Mouse (Mus musculus) NIH3T3 (cell line): ENCODE data around the gene Wdr38.

Experiments
- DNase-seq: peaks from one replicate; pipeline ENCODE4 v3.0.0-alpha.2; 2012; ENCODE audit warnings: low read depth

Gene Wdr38

GRCm38 (mm10) chr2:38997386-38998374 is at the start of gene Wdr38:
TSS of gene Wdr38 (plus strand) at chr2:38997476.
- peak; percentile 92 for DNase-seq

GRCm38 (mm10) chr2:38947566-38947965 is 49.7 kb upstream of the Wdr38 start:
- no peak for DNase-seq

GRCm38 (mm10) chr2:38950281-38950719 is 47.0 kb upstream of the Wdr38 start:
- peak; percentile 89 for DNase-seq

GRCm38 (mm10) chr2:38953152-38953883 is 44.0 kb upstream of the Wdr38 start:
- DNase-seq = peak; percentile 42

GRCm38 (mm10) chr2:38956062-38956461 is 41.2 kb upstream of the Wdr38 start:
- no peak for DNase-seq

GRCm38 (mm10) chr2:38957671-38958223 is 39.5 kb upstream of the Wdr38 start:
- DNase-seq = no peak

- no peak for DNase-seq
Observed at GRCm38 (mm10) chr2:38964198-38964597, 33.1 kb upstream of the Wdr38 start.

- DNase-seq = no peak
Observed at GRCm38 (mm10) chr2:38969650-38970049, 27.6 kb upstream of the Wdr38 start.

- no peak for DNase-seq
Observed at GRCm38 (mm10) chr2:38970057-38970456, 27.2 kb upstream of the Wdr38 start.

- peak; percentile 22 for DNase-seq
Observed at GRCm38 (mm10) chr2:38973223-38973622, 24.1 kb upstream of the Wdr38 start.

GRCm38 (mm10) chr2:38973701-38974100 is 23.6 kb upstream of the Wdr38 start:
- DNase-seq = peak; percentile 41

- DNase-seq = peak; percentile 50
Observed at GRCm38 (mm10) chr2:38974171-38974570, 23.1 kb upstream of the Wdr38 start.

GRCm38 (mm10) chr2:38975181-38975580 is 22.1 kb upstream of the Wdr38 start:
- DNase-seq = no peak

GRCm38 (mm10) chr2:38975941-38976805 is 21.1 kb upstream of the Wdr38 start:
- no peak for DNase-seq

- DNase-seq = no peak
Observed at GRCm38 (mm10) chr2:38977837-38978236, 19.4 kb upstream of the Wdr38 start.

- DNase-seq = no peak
Observed at GRCm38 (mm10) chr2:38983456-38983855, 13.8 kb upstream of the Wdr38 start.

GRCm38 (mm10) chr2:38986580-38986979 is 10.7 kb upstream of the Wdr38 start:
- peak; percentile 95 for DNase-seq

- no peak for DNase-seq
Observed at GRCm38 (mm10) chr2:38987371-38987770, 9.9 kb upstream of the Wdr38 start.

- no peak for DNase-seq
Observed at GRCm38 (mm10) chr2:38987803-38988510, 9.3 kb upstream of the Wdr38 start.

- DNase-seq = no peak
Observed at GRCm38 (mm10) chr2:38988929-38989328, 8.3 kb upstream of the Wdr38 start.

GRCm38 (mm10) chr2:38992004-38992403 is 5.3 kb upstream of the Wdr38 start:
- DNase-seq = no peak
